Mouse (Mus musculus) embryo, embryonic 11.5 days (tissue): Measurements from ENCODE around the gene Cblc.

ENCODE experiments used
- DNase-seq: peaks from one replicate; pipeline ENCODE4 v3.0.0-alpha.2; 2012; ENCODE audit warnings: low read depth, low spot score

Gene Cblc

DNA sequence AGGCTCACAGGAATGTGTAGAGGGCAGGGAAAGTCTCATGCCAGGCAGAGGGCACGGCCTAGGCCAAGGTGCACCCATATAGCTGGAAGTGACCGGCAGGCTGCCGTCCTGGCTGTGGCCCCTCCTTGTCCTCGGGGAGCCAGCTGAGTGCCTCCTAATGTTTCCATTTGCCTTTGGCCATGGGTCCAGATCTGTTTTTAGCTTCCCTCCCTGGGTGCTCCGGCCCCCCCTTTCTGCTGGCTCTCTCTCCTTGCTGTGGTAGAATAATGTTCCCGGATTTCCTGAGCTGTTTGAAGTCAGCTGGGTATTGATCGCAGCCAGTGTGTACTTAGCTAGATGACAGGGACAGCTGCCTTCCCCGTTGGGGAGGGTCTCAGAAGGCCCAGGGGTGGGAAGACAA lies 13.0 kb downstream of the Cblc start:
- no peak for DNase-seq

DNA sequence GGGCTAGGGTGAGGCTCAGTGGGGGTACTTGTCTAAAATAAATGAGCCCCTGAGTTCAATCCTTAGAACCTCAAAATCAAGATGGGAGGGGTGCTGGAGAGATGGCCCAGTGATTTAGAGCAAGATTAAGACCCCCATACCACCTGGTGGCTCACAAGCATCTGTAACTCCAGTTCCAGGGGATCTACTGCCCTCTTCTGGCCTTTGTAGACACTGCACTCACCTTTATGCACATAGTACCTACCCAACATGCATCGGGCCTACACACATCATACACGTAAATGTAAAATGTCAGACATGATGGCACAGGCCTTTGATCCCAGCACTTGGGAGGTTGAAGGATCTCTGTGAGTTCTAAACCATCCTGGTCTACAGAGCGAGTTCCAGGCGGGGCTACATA lies 14.0 kb downstream of the Cblc start:
- DNase-seq, result no peak

DNA sequence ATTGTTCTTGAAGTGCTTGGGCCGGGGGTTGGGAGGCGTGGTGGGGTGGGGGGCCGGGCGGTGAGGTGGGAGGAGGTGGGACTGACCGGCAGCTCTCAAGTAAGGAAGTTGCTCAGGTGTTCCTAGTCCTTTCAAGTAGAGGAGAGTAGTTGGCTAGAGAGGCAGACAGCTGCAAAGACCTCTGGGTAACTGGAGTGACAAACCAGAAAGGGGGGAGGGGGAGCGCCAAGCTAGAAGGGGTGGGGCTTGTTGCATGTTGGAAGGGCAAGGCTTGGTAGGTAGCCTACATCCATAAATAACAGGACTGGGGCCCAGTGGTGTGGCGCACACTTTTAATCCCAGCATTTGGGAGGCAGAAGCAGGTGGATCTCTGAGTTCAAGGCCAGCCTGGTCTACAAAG lies 14.9 kb downstream of the Cblc start:
- no peak for DNase-seq

DNA sequence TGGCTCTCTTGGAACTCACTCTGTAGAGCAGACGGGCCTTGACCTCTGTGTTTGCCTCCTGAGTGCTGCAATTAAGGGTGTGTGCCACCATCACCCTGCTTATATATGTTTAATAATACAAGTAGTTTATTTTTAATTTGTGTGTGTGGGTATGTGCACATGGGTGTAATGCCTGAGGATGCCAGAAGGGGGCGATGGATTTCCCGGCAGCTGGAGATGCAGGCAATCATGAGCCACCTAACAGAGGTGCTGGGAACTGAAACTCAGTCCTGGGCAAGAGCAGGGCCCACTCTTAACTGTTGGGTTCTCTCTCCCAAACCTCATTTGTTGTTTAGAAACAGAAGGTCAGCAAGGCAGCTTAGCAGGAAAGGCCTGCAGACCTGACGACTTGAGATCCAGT lies 16.7 kb downstream of the Cblc start:
- DNase-seq, result no peak

DNA sequence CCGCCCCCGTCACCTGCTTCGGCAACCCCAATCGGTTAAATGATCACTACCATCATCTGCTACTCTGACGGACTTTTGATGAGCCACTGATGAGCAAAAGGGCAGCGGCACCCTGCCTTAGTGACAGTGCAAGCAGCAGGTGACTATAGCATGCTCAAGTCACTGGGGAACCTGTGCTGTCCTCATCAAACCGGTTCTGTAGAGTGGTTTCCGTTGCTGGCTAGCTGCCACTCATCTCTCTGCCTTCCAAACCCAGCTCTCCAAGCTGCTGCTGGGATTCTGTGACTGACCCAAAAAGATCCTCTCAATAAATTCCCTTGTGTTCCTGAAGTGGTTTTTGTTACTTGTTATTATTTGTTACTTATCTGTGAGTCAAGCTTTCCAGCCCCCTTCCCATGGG lies 18.0 kb downstream of the Cblc start:
- no peak for DNase-seq

DNA sequence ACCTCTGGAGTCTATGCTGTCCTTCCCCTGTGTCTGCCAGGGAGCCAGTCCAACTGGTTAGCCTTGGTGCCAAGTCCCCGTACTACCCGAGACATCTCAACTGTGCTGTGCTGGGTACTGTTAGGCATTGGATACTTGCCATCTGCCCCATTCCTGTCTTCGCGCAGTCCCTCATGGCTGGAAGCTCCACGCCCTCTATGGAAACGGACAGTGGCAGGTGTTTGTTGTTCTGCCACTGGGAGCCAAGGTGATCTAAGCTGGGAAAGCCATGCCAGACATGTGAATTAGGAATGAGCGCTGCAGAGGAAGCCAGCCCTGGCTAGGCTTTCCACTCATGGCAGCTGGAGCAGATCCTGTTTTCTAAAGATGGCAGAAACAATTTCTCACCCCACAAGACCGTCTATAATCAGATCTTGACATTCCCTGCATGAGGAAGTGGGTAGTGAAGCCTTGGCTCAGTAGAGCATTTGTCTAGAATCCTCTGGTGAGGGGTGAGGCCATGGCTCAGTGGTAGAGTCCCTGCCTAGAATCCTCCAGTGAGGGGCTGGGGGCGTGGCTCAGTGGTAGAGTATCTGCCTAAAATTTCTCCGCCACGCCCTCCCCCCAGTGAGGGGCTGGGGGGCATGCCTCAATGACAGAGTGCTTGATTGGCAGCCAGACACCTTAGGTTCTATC lies 19.4 kb downstream of the Cblc start:
- no peak for DNase-seq

DNA sequence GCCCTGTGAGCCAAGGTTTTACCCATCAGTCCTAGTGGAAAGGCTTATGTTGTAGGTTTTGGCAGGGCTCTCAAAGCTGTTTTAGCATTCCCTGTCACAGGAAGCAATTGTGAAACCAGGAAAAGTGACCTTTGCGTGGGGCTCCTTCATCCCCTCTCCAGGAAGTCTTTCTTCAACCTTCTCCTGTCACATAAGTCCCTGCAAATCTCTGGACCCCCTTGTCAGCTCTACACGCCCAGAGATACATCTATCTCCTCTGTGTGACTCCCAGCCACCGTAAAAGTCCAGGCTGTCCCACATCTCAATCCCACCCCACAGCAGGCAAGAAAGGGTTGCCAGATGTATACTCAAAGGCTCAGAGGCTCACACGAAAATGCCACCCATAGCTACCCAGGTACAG lies 24.9 kb downstream of the Cblc start:
- no peak for DNase-seq

DNA sequence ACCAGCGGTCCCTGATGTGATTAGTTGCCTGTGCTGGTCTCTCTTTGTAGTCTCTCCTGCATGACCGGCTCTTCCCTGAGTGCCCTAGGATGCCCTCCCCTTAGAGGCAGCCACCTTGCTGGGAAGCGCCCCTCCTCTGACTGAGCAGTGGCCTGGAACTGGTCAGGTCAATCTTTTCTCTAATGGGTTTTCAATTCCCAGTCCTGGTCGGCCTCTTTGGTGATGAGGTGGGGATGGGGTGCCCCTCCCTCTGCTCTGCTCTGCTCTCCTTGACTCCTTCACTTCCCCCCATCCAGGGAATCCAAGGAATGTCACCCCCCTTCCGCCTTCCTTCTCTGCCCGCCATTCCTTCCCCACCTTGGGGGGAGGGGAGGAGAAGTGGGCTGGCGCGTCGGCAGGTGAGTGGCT lies 25.6 kb downstream of the Cblc start, which contains the start of gene Bcam:
Gene Bcam (minus strand): TSS at position 33 of the 408 bp plus-strand sequence.
- no peak for DNase-seq

DNA sequence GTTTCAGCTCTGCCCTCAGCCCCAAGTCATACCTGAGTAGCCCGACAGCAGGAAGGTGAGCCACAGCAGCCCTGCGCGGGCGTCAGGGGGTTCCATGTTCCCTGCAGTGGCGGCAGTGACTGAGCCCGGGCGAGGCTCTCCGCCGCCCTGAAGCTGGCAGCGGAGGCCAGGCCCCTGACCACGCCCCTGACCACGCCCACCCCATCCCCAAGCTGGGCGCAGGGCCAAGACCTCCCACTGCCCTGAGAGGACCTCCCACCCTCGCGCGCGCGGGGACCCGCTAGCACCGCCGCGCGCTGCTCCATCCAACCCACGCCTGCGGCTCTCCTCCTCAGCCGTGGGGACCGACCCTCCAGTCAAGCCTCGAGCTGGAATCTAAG lies 26.2 kb downstream of the Cblc start:
- DNase-seq, result peak; percentile 77

DNA sequence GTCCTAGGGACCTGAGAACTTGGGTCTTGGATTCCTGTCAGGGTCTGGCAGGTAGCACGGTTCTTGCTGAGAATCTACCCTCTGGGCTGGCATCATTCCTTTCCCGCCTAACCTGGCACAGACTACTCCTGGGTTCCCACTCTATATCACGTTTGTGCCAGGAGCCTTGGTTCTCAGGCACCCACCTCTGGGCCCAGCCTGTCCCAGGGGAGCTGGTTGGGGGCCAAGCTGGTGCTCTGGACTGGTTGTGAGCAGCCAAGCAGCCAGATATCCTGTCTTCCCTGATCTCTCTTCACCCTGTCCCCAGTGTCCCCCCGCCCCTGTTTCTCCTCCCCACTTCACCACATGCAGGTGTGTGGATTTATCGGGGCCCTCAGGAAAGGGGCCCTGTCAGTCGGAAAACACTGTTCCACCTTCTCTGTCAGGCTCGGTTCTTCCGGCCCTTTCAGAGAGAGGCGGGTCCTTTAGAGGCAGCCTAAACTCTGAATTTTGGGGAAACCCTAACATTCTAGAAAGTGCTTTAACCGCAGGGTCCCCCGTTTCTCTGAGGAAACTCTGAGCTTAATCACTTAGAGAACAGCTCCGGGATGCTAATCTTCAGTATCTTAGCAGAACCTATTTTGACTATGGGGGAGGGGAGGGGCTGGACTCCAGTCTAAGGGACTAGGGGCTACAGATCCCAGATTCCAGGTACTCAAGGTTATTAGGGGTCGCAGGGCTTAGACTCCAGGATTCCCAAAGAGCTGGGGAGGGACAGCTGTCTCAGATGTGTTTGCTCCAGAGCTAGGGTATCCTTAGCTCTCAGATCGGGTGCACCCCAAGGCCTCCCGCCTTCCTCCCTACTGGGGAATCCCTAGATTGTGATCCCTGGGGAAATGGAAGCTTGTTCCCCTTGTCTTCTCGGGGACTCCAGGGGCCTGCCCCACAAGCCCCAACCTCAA lies 26.9 kb downstream of the Cblc start:
- DNase-seq, result no peak

DNA sequence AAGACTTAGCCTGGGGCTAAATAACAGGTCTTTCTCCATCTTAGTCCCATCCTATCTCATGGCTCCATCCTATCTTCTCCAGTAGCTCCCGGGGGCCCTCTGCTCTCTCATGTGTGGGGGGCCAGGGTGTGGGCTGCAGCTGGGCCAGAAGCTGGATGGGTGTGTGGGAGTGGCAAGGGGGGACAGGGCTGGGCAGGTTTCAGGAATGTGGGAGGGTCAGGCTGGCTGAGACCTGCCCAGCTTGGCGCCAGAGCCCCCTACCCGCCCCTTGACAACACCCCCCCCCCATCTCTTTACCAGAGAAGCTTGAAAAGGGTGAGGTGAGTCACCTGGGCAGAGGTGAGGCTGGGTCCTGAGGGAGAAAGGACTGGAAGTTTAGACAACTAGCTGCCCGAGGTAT lies 27.6 kb downstream of the Cblc start:
- DNase-seq, result no peak

DNA sequence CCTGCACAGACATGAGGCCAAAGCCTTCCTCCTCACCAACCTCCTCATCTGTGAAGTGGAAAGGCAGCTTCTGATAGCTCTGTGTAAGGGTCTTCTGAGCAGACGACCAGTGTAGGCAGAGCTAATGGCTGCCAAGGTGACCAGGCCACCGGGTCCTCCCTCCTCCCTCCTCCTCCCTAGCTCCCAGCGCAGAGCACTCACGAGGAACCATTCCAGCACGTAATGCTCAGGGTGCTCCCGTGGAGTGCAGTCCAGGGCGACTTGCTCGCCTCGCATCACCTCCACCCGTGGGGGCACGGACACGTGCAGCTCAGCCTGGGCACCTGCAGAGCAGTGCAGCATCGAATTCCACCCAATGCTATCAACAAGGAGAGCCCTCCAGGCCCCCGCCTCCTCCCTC lies 28.4 kb downstream of the Cblc start:
- no peak for DNase-seq

DNA sequence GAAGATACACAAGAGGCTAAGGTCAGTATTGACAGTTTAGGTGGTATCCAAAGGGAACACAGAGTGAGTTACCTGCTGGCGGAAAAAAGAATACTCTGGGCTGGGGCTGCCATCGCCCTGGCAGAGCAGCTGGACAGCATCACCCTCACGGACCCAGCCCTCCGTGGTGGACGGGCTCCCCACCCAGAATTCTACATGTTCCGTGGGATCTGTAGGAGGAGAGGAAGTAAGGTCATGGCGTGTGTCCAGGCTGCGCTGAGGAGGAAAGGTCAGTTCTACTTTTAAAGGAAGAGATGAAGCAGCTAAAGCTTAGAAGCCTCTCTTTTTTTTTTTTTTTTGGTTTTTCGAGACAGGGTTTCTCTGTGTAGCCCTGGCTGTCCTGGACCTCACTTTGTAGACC lies 32.0 kb downstream of the Cblc start:
- DNase-seq, result no peak

DNA sequence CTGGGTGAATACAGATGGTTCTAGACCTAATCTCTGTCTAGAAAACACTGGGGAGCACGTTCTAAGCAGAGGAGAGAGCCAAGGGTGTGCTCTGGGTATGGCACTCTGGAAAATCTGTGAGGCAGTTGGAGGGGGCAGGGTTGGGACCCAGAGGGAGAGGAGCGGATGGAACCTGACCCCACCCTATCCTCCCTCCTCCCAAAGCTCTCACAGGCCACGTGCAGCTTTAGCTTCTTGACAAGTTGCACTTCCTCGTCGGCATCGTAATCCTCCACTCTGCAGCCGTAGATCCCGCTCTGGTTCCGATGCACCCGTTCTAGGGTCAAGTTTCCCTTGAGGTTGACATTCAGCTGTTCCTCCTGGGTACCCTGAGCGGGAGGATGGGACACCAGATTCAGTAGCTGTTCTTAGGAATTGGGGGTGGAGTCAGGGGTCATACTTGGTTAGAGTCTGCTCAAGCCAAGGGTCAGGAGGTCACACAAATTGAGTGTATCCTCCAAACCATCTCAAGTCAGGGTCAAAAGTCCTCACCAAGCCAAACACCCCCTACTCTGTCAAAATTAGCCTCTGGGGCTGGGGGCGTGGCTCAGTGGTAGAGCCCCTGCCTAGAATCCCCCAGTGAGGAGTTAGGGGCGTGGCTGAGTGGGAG lies 32.7 kb downstream of the Cblc start:
- DNase-seq, result no peak

DNA sequence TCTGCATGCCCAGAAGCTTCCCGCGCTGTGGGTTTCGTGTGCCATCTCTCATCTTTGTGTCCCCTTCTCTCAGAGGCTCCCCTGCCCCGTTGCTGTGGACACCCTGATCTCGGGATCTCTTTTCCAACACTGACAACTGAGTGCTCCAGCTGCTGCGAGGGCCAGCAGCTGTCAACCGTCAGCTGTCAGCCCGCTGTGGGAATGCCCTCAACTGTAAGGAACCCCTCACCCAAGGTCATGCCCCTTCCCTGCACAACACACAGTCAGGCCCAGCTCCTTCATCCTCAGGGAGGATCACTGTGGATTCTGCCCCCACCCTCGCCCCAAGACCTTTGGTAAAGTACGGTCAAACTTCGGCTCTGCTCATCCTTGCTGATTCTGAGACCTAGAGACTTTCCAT lies 34.3 kb downstream of the Cblc start:
- DNase-seq, result no peak

DNA sequence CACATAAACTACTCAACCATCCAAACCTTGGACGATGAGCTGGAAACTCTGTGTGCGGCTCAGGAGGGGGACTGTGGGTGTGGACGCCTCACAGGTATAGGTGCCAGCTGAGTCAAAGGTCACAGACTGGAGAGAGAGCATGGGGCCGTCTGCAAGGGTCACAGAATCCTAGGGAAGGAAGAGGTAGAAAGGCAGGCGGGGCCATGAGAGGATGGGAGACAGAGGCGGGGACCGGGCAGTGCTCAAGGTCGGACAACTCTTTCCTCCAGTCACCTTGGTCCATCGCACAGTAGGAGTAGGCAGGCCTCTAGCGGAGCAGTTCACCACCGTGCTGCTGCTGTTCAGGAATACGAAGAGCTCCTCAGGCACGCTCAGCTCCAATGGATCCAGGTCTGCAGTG lies 36.6 kb downstream of the Cblc start:
- no peak for DNase-seq

DNA sequence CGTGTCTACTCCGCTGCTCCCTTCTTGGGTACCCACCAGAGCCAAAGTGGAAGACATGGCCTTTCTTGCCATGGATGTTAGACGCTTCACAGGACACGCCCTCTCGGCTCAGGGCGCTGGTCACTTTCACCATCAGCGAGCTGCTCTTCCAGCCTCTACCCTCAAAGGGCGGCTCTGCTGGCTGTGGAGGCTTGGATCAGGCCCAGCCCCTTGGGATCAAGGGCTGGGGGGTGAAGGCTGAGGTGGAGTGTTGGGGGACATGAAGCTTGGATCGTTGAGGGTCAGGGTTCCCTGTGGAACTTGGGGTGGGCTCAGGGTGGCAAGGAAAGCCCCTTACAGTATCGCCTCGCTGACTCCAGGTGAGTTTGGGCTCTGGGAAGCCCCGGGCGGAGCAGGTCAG lies 38.0 kb downstream of the Cblc start:
- no peak for DNase-seq

DNA sequence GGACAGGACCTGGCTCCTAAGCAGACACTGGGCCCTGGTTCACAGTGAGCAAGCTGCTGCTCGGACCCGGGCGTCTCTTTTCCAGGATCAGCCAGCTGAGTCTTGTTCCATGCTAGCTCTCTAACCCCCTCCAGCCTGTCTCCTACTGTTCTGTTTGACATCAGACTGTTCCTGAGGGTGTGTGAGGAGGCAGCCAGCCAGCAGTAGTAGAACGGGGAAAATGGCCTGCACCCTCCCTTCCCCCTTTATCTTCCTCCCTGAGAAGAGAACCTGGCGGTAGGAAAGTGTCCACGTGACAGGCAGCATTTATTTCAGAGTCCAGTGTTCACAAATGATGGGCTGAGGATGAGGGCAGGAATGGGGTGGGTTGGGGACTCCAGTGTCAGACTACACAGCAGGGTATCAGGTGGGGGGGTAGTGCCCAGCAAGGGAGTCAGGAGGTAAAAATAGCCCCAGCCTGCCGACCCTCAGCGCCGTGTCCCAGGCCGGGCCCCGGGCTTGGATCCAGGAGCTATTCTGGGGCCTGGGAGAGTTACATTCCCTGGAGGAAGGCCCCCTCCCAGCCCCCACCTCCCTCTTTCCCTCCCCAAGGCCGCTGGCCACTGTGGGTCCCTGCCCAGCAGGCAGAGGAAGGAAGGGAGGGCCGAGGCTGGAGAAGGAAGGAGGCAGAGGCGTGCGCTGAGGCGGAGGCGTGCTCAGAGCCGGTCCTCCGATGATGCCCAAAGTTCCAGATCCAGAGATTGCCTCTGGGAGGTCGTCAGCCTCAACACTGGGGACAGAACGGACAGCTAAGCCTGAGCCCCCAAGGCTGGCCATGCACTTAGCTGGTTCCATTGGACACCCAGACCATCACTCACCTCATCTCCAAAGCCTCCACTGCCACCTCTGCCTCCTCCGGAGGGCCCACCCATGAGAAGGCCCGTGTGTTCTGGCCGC lies 40.5 kb downstream of the Cblc start:
- no peak for DNase-seq

DNA sequence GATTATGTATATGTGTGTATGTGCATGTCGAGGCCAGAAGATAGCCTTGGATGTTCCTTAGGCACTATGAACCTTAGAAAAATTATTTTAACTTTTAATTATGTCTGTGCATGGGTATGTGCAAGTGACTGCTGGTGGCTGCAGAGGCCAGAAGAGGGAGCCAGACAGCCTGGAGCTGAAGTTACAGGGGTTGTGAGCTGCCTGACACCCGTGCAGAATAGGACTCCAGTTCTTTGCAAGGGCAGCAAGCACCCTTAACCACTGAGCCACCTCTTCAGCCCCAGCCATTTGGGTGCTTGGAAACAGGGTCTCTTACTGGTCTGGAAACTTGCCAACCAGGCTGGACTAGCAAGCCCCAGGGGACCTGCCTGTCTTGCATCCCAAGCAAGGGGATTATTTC lies 41.6 kb downstream of the Cblc start:
- no peak for DNase-seq

DNA sequence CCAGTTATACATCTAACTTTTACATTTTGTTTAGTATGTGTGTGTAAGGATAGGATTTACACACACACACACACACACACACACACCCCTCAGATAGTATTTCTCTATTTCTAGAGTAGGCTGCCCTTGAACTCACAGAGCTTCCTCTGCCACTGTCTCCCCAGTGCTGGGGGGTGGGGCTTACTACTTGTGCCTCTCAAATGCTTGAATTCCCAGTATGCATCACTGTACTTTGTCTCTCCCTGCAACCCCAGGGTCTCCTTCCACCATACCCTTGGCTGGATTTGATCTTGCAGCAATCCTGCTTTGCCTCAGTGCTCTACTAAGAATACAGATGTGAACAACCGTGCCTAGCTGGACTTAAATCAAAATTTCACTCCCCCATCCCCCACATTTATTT lies 42.5 kb downstream of the Cblc start:
- no peak for DNase-seq

DNA sequence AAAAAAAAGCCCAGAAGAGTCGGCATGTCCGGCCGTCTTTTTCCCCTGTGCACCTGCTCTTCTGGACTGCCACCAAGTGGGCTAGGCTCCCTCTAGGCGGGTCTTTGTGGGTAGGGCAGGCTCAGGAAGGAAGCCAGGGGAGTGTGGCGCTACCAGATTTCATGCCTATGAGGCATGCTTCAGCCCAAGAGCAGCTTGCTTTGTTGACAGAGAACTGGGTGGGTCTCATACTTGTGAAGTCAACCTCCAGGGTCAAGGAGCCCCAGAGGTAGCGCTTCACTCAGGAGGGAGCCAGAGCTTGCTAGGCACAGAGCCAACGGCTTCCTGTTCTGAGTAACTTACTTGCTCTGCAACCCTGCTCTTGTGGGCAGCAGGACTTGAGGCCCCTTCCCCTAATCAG lies 43.0 kb downstream of the Cblc start:
- DNase-seq, result no peak

DNA sequence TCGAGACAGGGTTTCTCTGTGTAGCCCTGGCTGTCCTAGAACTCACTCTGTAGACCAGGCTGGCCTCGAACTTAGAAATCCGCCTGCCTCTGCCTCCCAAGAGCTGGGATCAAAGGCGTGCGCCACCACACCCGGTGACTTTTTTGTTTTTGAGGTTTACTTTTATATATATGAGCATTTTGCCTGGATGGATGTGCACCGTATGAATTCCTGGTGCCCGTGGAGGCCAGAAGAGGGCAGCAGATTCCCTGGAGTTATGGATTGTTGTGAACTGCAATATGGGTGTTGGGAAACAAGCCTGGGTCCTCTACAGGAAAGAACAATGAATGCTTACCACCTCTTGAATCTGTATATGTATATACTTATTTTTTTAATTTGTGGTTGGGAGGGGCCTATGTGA lies 44.0 kb downstream of the Cblc start:
- DNase-seq, result no peak
